Mouse (Mus musculus) forebrain, postnatal 0 days (tissue): ENCODE measurements at regions not wholly inside any gene's neighbourhood (a gene's known extent, or its start where the extent isn't known, plus 50 kb on each side); places are given as distances from the start of the nearest gene placed in this dataset.

Experiments
- ATAC-seq: fragments of 200-750 bp; cut with Nextera tagmentation; 2 replicates; pipeline ENCODE4 v1.8.0; 2017; ENCODE audit warnings: mild to moderate bottlenecking, moderate library complexity
- DNase-seq: peaks from one replicate; pipeline ENCODE4 v3.0.0-alpha.2; 2015
- H3K27ac ChIP-seq: fragments of 300-500 bp; sonication (generic); 2 replicates; pipeline ENCODE4 v1.5.1; 2014; ENCODE audit warnings: low read depth, mild to moderate bottlenecking, antibody characterized with exemption, low read length, moderate library complexity, mixed read lengths
- H3K27me3 ChIP-seq: fragments of 300-500 bp; sonication (generic); 2 replicates; pipeline ENCODE4 v1.6.1; 2014; ENCODE audit warnings: mild to moderate bottlenecking, low read length, mixed read lengths; ENCODE audit not compliant: insufficient read depth
- H3K36me3 ChIP-seq: fragments of 300-500 bp; sonication (generic); 2 replicates; pipeline ENCODE4 v1.6.1; 2014; ENCODE audit warnings: mild to moderate bottlenecking, moderate library complexity; ENCODE audit not compliant: insufficient read depth
- H3K4me1 ChIP-seq: fragments of 300-500 bp; sonication (generic); 2 replicates; pipeline ENCODE4 v1.6.1; 2014; ENCODE audit warnings: antibody characterized with exemption; ENCODE audit not compliant: insufficient read depth
- H3K4me2 ChIP-seq: fragments of 300-500 bp; sonication (generic); 2 replicates; pipeline ENCODE4 v1.6.1; 2014; ENCODE audit warnings: low read depth, mild to moderate bottlenecking, moderate library complexity
- H3K4me3 ChIP-seq: fragments of 300-500 bp; sonication (generic); 2 replicates; pipeline ENCODE4 v1.5.1; 2014; ENCODE audit warnings: low read depth, low read length, mixed read lengths
- H3K9ac ChIP-seq: fragments of 300-500 bp; sonication (generic); 2 replicates; pipeline ENCODE4 v1.6.1; 2014; ENCODE audit warnings: mild to moderate bottlenecking
- H3K9me3 ChIP-seq: fragments of 300-500 bp; sonication (generic); 2 replicates; pipeline ENCODE4 v1.6.1; 2016; ENCODE audit warnings: low read length
- CTCF ChIP-seq: sonication (generic); IDR thresholded peaks from 2 replicates; pipeline ENCODE4 v1.5.1; 2016; ENCODE audit warnings: antibody characterized with exemption, control low read depth, low read depth
- WGBS: fragments of 180-500 bp; shearing (Covaris S2); extraction: QIAGEN DNeasy Blood & Tissue Kit; methylation state at CpG from one replicate; pipeline ENCODE4 v1.1.7; 2014; 5-methylcytosine and 5-hydroxymethylcytosine counted together

GRCm38 (mm10) chr17:62306524-62306923, 574.6 kb downstream of the Efna5 start:
- ATAC-seq, result no peak

GRCm38 (mm10) chr17:62305140-62305539, 576.0 kb downstream of the Efna5 start:
- no peak overlapping the region for H3K27ac ChIP-seq
- H3K9me3 ChIP-seq, result no peaks in the 10 kb centered on the region
- no peaks in the 10 kb centered on the region for H3K4me1 ChIP-seq
- no peak for TF ChIP-seq CTCF
- no peak overlapping the region for H3K4me3 ChIP-seq
- H3K27me3 ChIP-seq, result no peaks in the 10 kb centered on the region
- H3K36me3 ChIP-seq, result no peaks in the 10 kb centered on the region
- H3K9ac ChIP-seq, result no peak overlapping the region
- DNase-seq (no peak), ATAC-seq (no peak)
- WGBS, result 66% methylated on average over 3 of the region's 3 CpGs
- no peak overlapping the region for H3K4me2 ChIP-seq

More at GRCm38 (mm10) chr17:62306524-62306923, 574.6 kb downstream of the Efna5 start:
- Histone ChIP-seq H3K4me1 (no peaks in the 10 kb centered on the region), H3K9me3 (no peaks in the 10 kb centered on the region), H3K27me3 (no peaks in the 10 kb centered on the region), H3K36me3 (no peaks in the 10 kb centered on the region), H3K4me2 (no peak overlapping the region), H3K4me3 (no peak overlapping the region), H3K27ac (no peak overlapping the region), H3K9ac (no peak overlapping the region)
- 79% methylated on average over 1 of the region's 1 CpGs for WGBS
- no peak for TF ChIP-seq CTCF
- DNase-seq, result no peak

- 91% methylated on average over 3 of the region's 3 CpGs for WGBS
- no peaks in the 10 kb centered on the region for H3K27me3 ChIP-seq
- no peaks in the 10 kb centered on the region for H3K4me1 ChIP-seq
- H3K9me3 ChIP-seq, result no peaks in the 10 kb centered on the region
- H3K4me3 ChIP-seq, result no peak overlapping the region
- no peaks in the 10 kb centered on the region for H3K36me3 ChIP-seq
- no peak overlapping the region for H3K4me2 ChIP-seq
- H3K27ac ChIP-seq, result no peak overlapping the region
- DNase-seq (no peak), ATAC-seq (no peak)
- TF ChIP-seq CTCF, result no peak
- no peak overlapping the region for H3K9ac ChIP-seq
Observed at GRCm38 (mm10) chr17:62304073-62304472, 577.0 kb downstream of the Efna5 start.

- Histone ChIP-seq H3K27me3 (no peaks in the 10 kb centered on the region), H3K4me2 (no peak overlapping the region), H3K36me3 (no peaks in the 10 kb centered on the region), H3K9me3 (no peaks in the 10 kb centered on the region), H3K4me3 (no peak overlapping the region), H3K9ac (no peak overlapping the region), H3K27ac (no peak overlapping the region), H3K4me1 (no peaks in the 10 kb centered on the region)
- DNase-seq, result no peak
- no peak for ATAC-seq
- TF ChIP-seq CTCF, result no peak
- 85% methylated on average over 9 of the region's 9 CpGs for WGBS
Observed at GRCm38 (mm10) chr17:62299875-62300274, 581.2 kb downstream of the Efna5 start.

GRCm38 (mm10) chr17:62297393-62298060, 583.6 kb downstream of the Efna5 start:
- TF ChIP-seq CTCF, result no peak
- DNase-seq (no peak), ATAC-seq (no peak)
- no peak overlapping the region for H3K4me2 ChIP-seq
- H3K27me3 ChIP-seq, result no peaks in the 10 kb centered on the region
- no peaks in the 10 kb centered on the region for H3K4me1 ChIP-seq
- H3K4me3 ChIP-seq, result no peak overlapping the region
- no peaks in the 10 kb centered on the region for H3K36me3 ChIP-seq
- H3K9ac ChIP-seq, result no peak overlapping the region
- no peak overlapping the region for H3K27ac ChIP-seq
- no peaks in the 10 kb centered on the region for H3K9me3 ChIP-seq
- WGBS, result 52% methylated on average over 7 of the region's 7 CpGs

GRCm38 (mm10) chr17:62295412-62295811, 585.7 kb downstream of the Efna5 start:
- Histone ChIP-seq H3K27ac (no peak overlapping the region), H3K4me2 (no peak overlapping the region), H3K27me3 (no peaks in the 10 kb centered on the region), H3K36me3 (no peaks in the 10 kb centered on the region), H3K4me1 (no peaks in the 10 kb centered on the region), H3K9ac (no peak overlapping the region), H3K4me3 (no peak overlapping the region), H3K9me3 (no peaks in the 10 kb centered on the region)
- DNase-seq (no peak), ATAC-seq (no peak)
- no peak for TF ChIP-seq CTCF

GRCm38 (mm10) chr17:62292703-62293102, 588.4 kb downstream of the Efna5 start:
- ATAC-seq (no peak), DNase-seq (no peak)
- Histone ChIP-seq H3K27me3 (no peaks in the 10 kb centered on the region), H3K4me2 (no peak overlapping the region), H3K9ac (no peak overlapping the region), H3K27ac (no peak overlapping the region), H3K9me3 (no peaks in the 10 kb centered on the region), H3K4me3 (no peak overlapping the region), H3K4me1 (no peaks in the 10 kb centered on the region), H3K36me3 (no peaks in the 10 kb centered on the region)
- TF ChIP-seq CTCF, result no peak
- WGBS, result 89% methylated on average over 5 of the region's 5 CpGs
